In genomic region chr12:103486726-103487125, GRCm38 (mm10) we compare ENCODE assay signal across 19 mouse cellular contexts. TPM values are rescaled to one million over a fixed set of nuclear protein-coding genes. Genes with fewer than 3 reads are reported as not detected.
DNase-seq lines count a peak whose midpoint lies in the region; ATAC-seq and TF ChIP-seq lines count a peak whose summit lies in the region.
"Had no signal": no experiment of that assay in that cellular context is flagged by ENCODE, and none has a peak within 500 bp of the region (broad histone marks: within the 10 kb centered on the region; RNA-seq: fewer than 3 reads in every experiment).

No protein-coding gene starts in this region.

- no peak for TF ChIP-seq CTCF in lung, postnatal 0 days (IDR thresholded peaks at IDR 0.05)

- no peaks in the 10 kb centered on the region for H3K27me3 ChIP-seq in lung, postnatal 0 days (replicated peaks; ENCODE audit: insufficient read depth, low read length)
- no peaks in the 10 kb centered on the region for H3K27me3 ChIP-seq in intestine, embryonic 16.5 days (replicated peaks; ENCODE audit: control insufficient read depth, insufficient read depth, low read length)
- H3K27me3 ChIP-seq: forebrain, embryonic 12.5 days; lung, embryonic 15.5 days had no signal

- DNase-seq in adrenal gland, postnatal 10 days: peak; percentile 58
- DNase-seq in adrenal gland, postnatal 36 days: no peak
- no peak for DNase-seq in lung, postnatal 0 days (ENCODE audit: low spot score)
- DNase-seq in lung, postnatal 25 days (ENCODE audit: low spot score): no peak
- peak; percentile 51 for DNase-seq in gastrocnemius, postnatal 25 days
- no peak for DNase-seq in retina, postnatal 1 day
- no peak for DNase-seq in layer of hippocampus, adult 9-10 months (ENCODE audit: low spot score)
- DNase-seq: adrenal gland, postnatal 25 days; layer of hippocampus, adult 9-11 months; right cerebral cortex, postnatal 25 days had no signal

- no peaks in the 10 kb centered on the region for H3K36me3 ChIP-seq in lung, postnatal 0 days (ENCODE audit: insufficient read depth, low read length)
- no peaks in the 10 kb centered on the region for H3K36me3 ChIP-seq in intestine, embryonic 16.5 days (ENCODE audit: control insufficient read depth, insufficient read depth, low read length)
- H3K36me3 ChIP-seq: forebrain, embryonic 12.5 days; lung, embryonic 15.5 days had no signal

- H3K9ac ChIP-seq in lung, postnatal 0 days (replicated peaks; ENCODE audit: low read depth): no peak overlapping the region
- H3K9ac ChIP-seq in intestine, embryonic 16.5 days (ENCODE audit: low read depth, low read length): no peak overlapping the region
- H3K9ac ChIP-seq: forebrain, embryonic 12.5 days; lung, embryonic 15.5 days had no signal

- no peak for TF ChIP-seq EP300 in lung, postnatal 0 days (IDR thresholded peaks at IDR 0.05)

- peak overlapping the region; percentile 29; the same call in 1 of the 2 replicates for H3K27ac ChIP-seq in lung, postnatal 0 days (ENCODE audit: low read length)
- no peak overlapping the region for H3K27ac ChIP-seq in intestine, embryonic 16.5 days (ENCODE audit: low read length)
- H3K27ac ChIP-seq: forebrain, embryonic 12.5 days; lung, embryonic 15.5 days had no signal

- no peak overlapping the region for H3K4me2 ChIP-seq in lung, postnatal 0 days (replicated peaks; ENCODE audit: low read depth, low read length)
- no peak overlapping the region for H3K4me2 ChIP-seq in intestine, embryonic 16.5 days (ENCODE audit: low read depth, low read length)
- H3K4me2 ChIP-seq: forebrain, embryonic 12.5 days; liver, embryonic 11.5 days; lung, embryonic 15.5 days had no signal

- no peaks in the 10 kb centered on the region for H3K4me1 ChIP-seq in lung, postnatal 0 days (ENCODE audit: insufficient read depth, low read depth, low read length)
- no peaks in the 10 kb centered on the region for H3K4me1 ChIP-seq in intestine, embryonic 16.5 days (ENCODE audit: control insufficient read depth, insufficient read depth, low read length)
- H3K4me1 ChIP-seq: forebrain, embryonic 12.5 days; lung, embryonic 15.5 days had no signal

- no peak overlapping the region for H3K4me3 ChIP-seq in lung, postnatal 0 days (ENCODE audit: low read depth, low read length)
- H3K4me3 ChIP-seq in intestine, embryonic 16.5 days (ENCODE audit: low read length): no peak overlapping the region
- H3K4me3 ChIP-seq: forebrain, embryonic 12.5 days; lung, embryonic 15.5 days had no signal

- WGBS in lung, postnatal 0 days: 75% methylated on average over 1 of the region's 1 CpGs
- WGBS in intestine, embryonic 16.5 days: 88% methylated on average over 1 of the region's 1 CpGs

- ATAC-seq in lung, postnatal 0 days: peak; percentile 6; the same call in 1 of the 2 replicates
- ATAC-seq in intestine, embryonic 16.5 days: no peak
- ATAC-seq: inflammation-experienced regulatory T-cells, adult 6 months had no signal

- H3K9me3 ChIP-seq in lung, postnatal 0 days (ENCODE audit: low read length): no peaks in the 10 kb centered on the region
- no peaks in the 10 kb centered on the region for H3K9me3 ChIP-seq in intestine, embryonic 16.5 days (ENCODE audit: control insufficient read depth, low read length)
- H3K9me3 ChIP-seq: forebrain, embryonic 12.5 days; lung, embryonic 15.5 days had no signal

RNA-seq across cellular contexts. Expression of gene Ifi27l2b, which starts 29.7 kb away (rescaled TPM):
- total RNA-seq in adrenal gland, postnatal 10 days (2021): not detected
- not detected for total RNA-seq in adrenal gland, postnatal 36 days (2021)
- polyA plus RNA-seq in lung, postnatal 0 days (2015; fragmentation: Nextera tagmentation; extraction: Ambion mirVana): not detected in 2 replicates
- total RNA-seq in gastrocnemius, postnatal 25 days (2021): not detected
- 66.6 and 78.2 TPM in 2 replicates for polyA plus RNA-seq in intestine, embryonic 16.5 days (2015; fragmentation: Nextera tagmentation; extraction: Ambion mirVana)
- total RNA-seq: adrenal gland, postnatal 25 days; hematopoietic stem cell, adult 5-6 weeks; left cerebral cortex, postnatal 14 days had no signal
- polyA plus RNA-seq: embryonic facial prominence, embryonic 14.5 days; forebrain, embryonic 12.5 days; inflammation-experienced regulatory T-cells, adult 6 months; kidney, embryonic 16.5 days; liver, embryonic 11.5 days; lung, embryonic 15.5 days had no signal

RNA-seq across cellular contexts. Expression of gene Ifi27l2a, which starts 43.2 kb away (rescaled TPM):
- total RNA-seq in adrenal gland, postnatal 10 days (2021): 10 to 100 TPM; 15.6 to 16.8 TPM
- total RNA-seq in adrenal gland, postnatal 36 days (2021): 100 to 1,000 TPM; 128 to 279 TPM
- polyA plus RNA-seq in lung, postnatal 0 days (2015; fragmentation: Nextera tagmentation; extraction: Ambion mirVana): 23.1 and 47.7 TPM in 2 replicates
- total RNA-seq in gastrocnemius, postnatal 25 days (2021): 10 to 100 TPM in 1 of 2 experiments, 1 to 10 TPM in 1; 6.4 to 44.3 TPM
- 15.4 and 16.7 TPM in 2 replicates for polyA plus RNA-seq in intestine, embryonic 16.5 days (2015; fragmentation: Nextera tagmentation; extraction: Ambion mirVana)

RNA-seq across cellular contexts. Expression of gene Ppp4r4, which starts 45.4 kb away (rescaled TPM):
- total RNA-seq in adrenal gland, postnatal 10 days (2021): 1 to 10 TPM; 2.3 to 3.2 TPM
- total RNA-seq in adrenal gland, postnatal 36 days (2021): 1 to 10 TPM; 4.0 to 4.4 TPM
- polyA plus RNA-seq in lung, postnatal 0 days (2015; fragmentation: Nextera tagmentation; extraction: Ambion mirVana): 6.1 and 6.3 TPM in 2 replicates
- total RNA-seq in gastrocnemius, postnatal 25 days (2021): under 1 TPM; 0.29 to 0.33 TPM
- polyA plus RNA-seq in intestine, embryonic 16.5 days (2015; fragmentation: Nextera tagmentation; extraction: Ambion mirVana): 0.76 TPM in 2 replicates

RNA-seq across cellular contexts. Expression of gene Ifi27, which starts 52.7 kb away (rescaled TPM):
- total RNA-seq in adrenal gland, postnatal 10 days (2021): 1,000 to 10,000 TPM; 1,092 to 1,163 TPM
- 1,000 to 10,000 TPM; 1,339 to 1,709 TPM for total RNA-seq in adrenal gland, postnatal 36 days (2021)
- 69.5 and 72.5 TPM in 2 replicates for polyA plus RNA-seq in lung, postnatal 0 days (2015; fragmentation: Nextera tagmentation; extraction: Ambion mirVana)
- 10 to 100 TPM; 62.8 to 80.9 TPM for total RNA-seq in gastrocnemius, postnatal 25 days (2021)
- polyA plus RNA-seq in intestine, embryonic 16.5 days (2015; fragmentation: Nextera tagmentation; extraction: Ambion mirVana): 40.8 and 45.4 TPM in 2 replicates

Comparison
In these comparisons a context has a peak if more than half of its experiments do, and no peak if none do; other contexts are left out.
1. DNase-seq: peak in adrenal gland, postnatal 10 days (single experiment) and gastrocnemius, postnatal 25 days (single experiment); none in adrenal gland, postnatal 36 days (0 of 2), lung, postnatal 0 days (single experiment), lung, postnatal 25 days (single experiment), retina, postnatal 1 day (single experiment) and layer of hippocampus, adult 9-10 months (single experiment).